Mouse (Mus musculus) lung, adult 2 months (tissue): ENCODE results near the gene Nudt15.

ENCODE experiments used
- CTCF ChIP-seq: fragments of 200-500 bp; IDR thresholded peaks from 2 replicates; pipeline ENCODE4 v1.5.1; 2011; ENCODE audit warnings: mild to moderate bottlenecking, low read length, control low read depth; ENCODE audit not compliant: insufficient read depth
- POLR2A ChIP-seq: fragments of 200-500 bp; IDR thresholded peaks from 2 replicates; pipeline ENCODE4 v1.6.1; 2011; ENCODE audit warnings: low read depth, mild to moderate bottlenecking, control low read depth, low read length, borderline replicate concordance; ENCODE audit errors: extremely low read depth

DNA sequence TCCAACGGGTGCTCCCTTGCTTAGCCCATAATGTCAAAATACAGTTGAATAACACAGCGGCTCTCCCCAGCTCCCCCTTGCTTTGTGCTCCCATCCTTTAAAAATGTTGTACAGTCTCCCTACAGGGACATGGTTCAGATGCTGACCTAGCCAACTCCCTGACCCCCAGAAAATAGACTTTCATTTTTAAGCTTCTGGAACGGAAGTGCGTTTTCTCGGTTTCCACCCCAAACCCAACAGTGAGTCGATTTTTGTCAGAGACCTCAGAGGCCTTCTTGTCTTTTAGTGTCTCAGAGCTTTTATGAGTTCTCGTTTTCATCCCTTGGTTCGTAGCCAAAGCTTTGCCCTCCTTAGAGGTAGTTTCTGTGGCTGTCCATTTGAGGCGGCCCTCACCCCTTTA, 46.8 kb downstream of the Nudt15 start:
- TF ChIP-seq POLR2A: no peak
- no peak for TF ChIP-seq CTCF
